Mouse (Mus musculus) embryonic fibroblast, embryonic 13.5 days (primary cell): ENCODE results near the gene Aff4. TPM values are rescaled to one million over a fixed set of nuclear protein-coding genes. Genes with fewer than 3 reads are reported as not detected.
"Not testable (repeated sequence)": the region's sequence is repeated elsewhere in the genome, so short reads cannot be mapped to it uniquely, and the experiment has no call there.

Experiments used
- H3K27ac ChIP-seq: 2 replicates; pipeline ENCODE4 v1.5.1; 2012; ENCODE audit warnings: low read length, control low read depth, inconsistent platforms; ENCODE audit not compliant: insufficient read depth
- H3K4me1 ChIP-seq: 2 replicates; pipeline ENCODE4 v1.6.1; 2011; ENCODE audit warnings: low read length; ENCODE audit not compliant: control insufficient read depth, insufficient read depth
- H3K4me3 ChIP-seq: 2 replicates; pipeline ENCODE4 v1.5.1; 2011; ENCODE audit warnings: mild to moderate bottlenecking, control low read depth, low read length; ENCODE audit not compliant: insufficient read depth
- CTCF ChIP-seq: IDR thresholded peaks from 2 replicates; pipeline ENCODE4 v1.5.1; 2011; ENCODE audit warnings: mild to moderate bottlenecking, control low read depth, low read length, moderate library complexity, borderline replicate concordance; ENCODE audit not compliant: insufficient read depth
- POLR2A ChIP-seq: IDR thresholded peaks from 2 replicates; pipeline ENCODE4 v1.6.1; 2011; ENCODE audit warnings: low read depth, mild to moderate bottlenecking, control low read depth, low read length, moderate library complexity
- polyA plus RNA-seq: library from polyadenylated mRNA; stranded (reverse); fragments of >200 nt; gene quantifications from 2 replicates; pipeline ENCODE4 v1.2.4, GENCODE M21; 2011; ENCODE audit warnings: low read depth; ENCODE audit not compliant: missing spikeins, insufficient read length

The Aff4 gene
- polyA plus RNA-seq, 1 experiment = 317 TPM

- no peak overlapping the region for H3K27ac ChIP-seq
- H3K4me3 ChIP-seq = no peak overlapping the region
- H3K4me1 ChIP-seq = no peaks in the 10 kb centered on the region
- TF ChIP-seq CTCF (no peak), POLR2A (no peak)
These were observed 28.3 kb downstream of the Aff4 start for GRCm38 (mm10) chr11:53378918-53379317.

- TF ChIP-seq CTCF (no peak), POLR2A (no peak)
- Histone ChIP-seq H3K4me1 (no peaks in the 10 kb centered on the region), H3K27ac (no peak overlapping the region), H3K4me3 (no peak overlapping the region)
These were observed 33.3 kb downstream of the Aff4 start for GRCm38 (mm10) chr11:53383758-53384428.

- no peak overlapping the region for H3K4me3 ChIP-seq
- TF ChIP-seq POLR2A (no peak), CTCF (no peak)
- H3K4me1 ChIP-seq = no peaks in the 10 kb centered on the region
- H3K27ac ChIP-seq = no peak overlapping the region
These were observed 43.2 kb downstream of the Aff4 start for GRCm38 (mm10) chr11:53393856-53394255.

- no peak for TF ChIP-seq POLR2A
- Histone ChIP-seq H3K27ac (no peak overlapping the region), H3K4me3 (no peak overlapping the region), H3K4me1 (no peaks in the 10 kb centered on the region)
These were observed 53.0 kb downstream of the Aff4 start for GRCm38 (mm10) chr11:53403638-53404037.

GRCm38 (mm10) chr11:53411738-53412137 is 61.1 kb downstream of the Aff4 start:
- Histone ChIP-seq H3K4me3 (no peak overlapping the region), H3K27ac (no peak overlapping the region), H3K4me1 (no peaks in the 10 kb centered on the region)
- TF ChIP-seq CTCF (no peak), POLR2A (no peak)

GRCm38 (mm10) chr11:53413871-53414270 is 63.2 kb downstream of the Aff4 start:
- Histone ChIP-seq H3K27ac (no peak overlapping the region), H3K4me3 (no peak overlapping the region), H3K4me1 (no peaks in the 10 kb centered on the region)
- TF ChIP-seq POLR2A (no peak), CTCF (no peak)

GRCm38 (mm10) chr11:53418048-53418447 is 67.4 kb downstream of the Aff4 start:
- Histone ChIP-seq H3K4me3 (no peak overlapping the region), H3K27ac (no peak overlapping the region), H3K4me1 (no peaks in the 10 kb centered on the region)
- TF ChIP-seq POLR2A = no peak
- TF ChIP-seq CTCF = no peak

- no peak for TF ChIP-seq CTCF
- TF ChIP-seq POLR2A = no peak
- Histone ChIP-seq H3K4me3 (no peak within 1 kb of the TSS), H3K4me1 (no peaks in the 10 kb centered on the region), H3K27ac (no peak within 1 kb of the TSS)
These were observed 72.4 kb downstream of the Aff4 start, which contains the start of gene Leap2 for GRCm38 (mm10) chr11:53423036-53423435. Leap2 (minus strand) TSS chr11:53423170.

- Histone ChIP-seq H3K27ac (no peak overlapping the region), H3K4me1 (peaks cover 4% of the 10 kb centered on the region; the same call in 1 of the 2 replicates), H3K4me3 (no peak overlapping the region)
- TF ChIP-seq CTCF = no peak
- TF ChIP-seq POLR2A = no peak
These were observed 74.2 kb downstream of the Aff4 start for GRCm38 (mm10) chr11:53424826-53425225.

GRCm38 (mm10) chr11:53425251-53425650 is 74.6 kb downstream of the Aff4 start:
- Histone ChIP-seq H3K27ac (no peak overlapping the region), H3K4me3 (no peak overlapping the region), H3K4me1 (peaks cover 4% of the 10 kb centered on the region; the same call in 1 of the 2 replicates)
- TF ChIP-seq POLR2A = no peak

- no peak for TF ChIP-seq POLR2A
- no peak for TF ChIP-seq CTCF
- Histone ChIP-seq H3K4me1 (peaks cover 4% of the 10 kb centered on the region; the same call in 1 of the 2 replicates), H3K27ac (no peak overlapping the region), H3K4me3 (no peak overlapping the region)
These were observed 75.2 kb downstream of the Aff4 start for GRCm38 (mm10) chr11:53425711-53426255.

GRCm38 (mm10) chr11:53426914-53427313 is 76.3 kb downstream of the Aff4 start:
- H3K27ac ChIP-seq, H3K4me3 ChIP-seq, H3K4me1 ChIP-seq: not testable (repeated sequence)
